Mouse (Mus musculus) adrenal gland, adult 8-10 months (tissue): Measurements from ENCODE around the gene Kir3dl2. TPM values are rescaled to one million over a fixed set of nuclear protein-coding genes. Genes with fewer than 3 reads are reported as not detected.
"Not testable (repeated sequence)": the region's sequence is repeated elsewhere in the genome, so short reads cannot be mapped to it uniquely, and the experiment has no call there.

Experiments
- DNase-seq: peaks from one replicate; pipeline ENCODE4 v3.0.0; 2022
- total RNA-seq, 4 experiments: library from RNA; stranded (reverse); gene quantifications; 2 replicates each; pipeline ENCODE4 v1.2.4; 2022

Kir3dl2 gene
- total RNA-seq, result not detected

GRCm38 (mm10) chrX:136543956-136544355 is at the start of gene Kir3dl2:
Kir3dl2 (minus strand) TSS chrX:136544056.
- DNase-seq, result not testable (repeated sequence)

GRCm38 (mm10) chrX:136590897-136591257 is 47.0 kb upstream of the Kir3dl2 start:
- DNase-seq, result no peak

- no peak for DNase-seq
Observed at GRCm38 (mm10) chrX:136590199-136590896, 46.5 kb upstream of the Kir3dl2 start, which contains the start of gene Tceal3. Tceal3 (plus strand) TSS chrX:136590842.

GRCm38 (mm10) chrX:136584617-136585016 is 40.8 kb upstream of the Kir3dl2 start:
- no peak for DNase-seq

GRCm38 (mm10) chrX:136569094-136569493 is 25.2 kb upstream of the Kir3dl2 start:
- DNase-seq, result not testable (repeated sequence)

GRCm38 (mm10) chrX:136517699-136518098 is 26.2 kb downstream of the Kir3dl2 start, which contains the start of gene Kir3dl1:
Kir3dl1 (plus strand) TSS chrX:136517999.
- not testable (repeated sequence) for DNase-seq

Other genes with a start within 250 kb of the Kir3dl2 start
- not detected for gene Kir3dl1, start 26.1 kb downstream of the Kir3dl2 start, total RNA-seq
- 10 to 100 TPM; 26.8 to 52.9 (median 37.0) TPM for gene Tceal3, start 46.8 kb upstream of the Kir3dl2 start, total RNA-seq
- 10 to 100 TPM in 2 of 4 experiments, 1 to 10 TPM in 2; 9.2 to 13.4 (median 11.3) TPM for gene Tceal1, start 163.9 kb upstream of the Kir3dl2 start, total RNA-seq
- gene Morf4l2, start 199.6 kb upstream of the Kir3dl2 start, total RNA-seq, result 100 to 1,000 TPM; 290 to 312 (median 296) TPM
- gene Glra4, start 236.1 kb upstream of the Kir3dl2 start, total RNA-seq, result under 1 TPM in 1 of 4 experiments, not detected in 3; 0.18 TPM